Mouse (Mus musculus): ENCODE measurements around the gene Scgb1b18. TPM values are rescaled to one million over a fixed set of nuclear protein-coding genes. Genes with fewer than 3 reads are reported as not detected.
"Not testable (repeated sequence)": the region's sequence is repeated elsewhere in the genome, so short reads cannot be mapped to it uniquely, and the experiment has no call there.

Gene Scgb1b18
- not detected for polyA plus RNA-seq (2017; shearing (Covaris generic))

- ATAC-seq: not testable (repeated sequence)
Measured at GRCm38 (mm10) chr7:33185268-33185667, at the start of gene Scgb1b18. Gene Scgb1b18 (plus strand): TSS chr7:33185568.

DNA sequence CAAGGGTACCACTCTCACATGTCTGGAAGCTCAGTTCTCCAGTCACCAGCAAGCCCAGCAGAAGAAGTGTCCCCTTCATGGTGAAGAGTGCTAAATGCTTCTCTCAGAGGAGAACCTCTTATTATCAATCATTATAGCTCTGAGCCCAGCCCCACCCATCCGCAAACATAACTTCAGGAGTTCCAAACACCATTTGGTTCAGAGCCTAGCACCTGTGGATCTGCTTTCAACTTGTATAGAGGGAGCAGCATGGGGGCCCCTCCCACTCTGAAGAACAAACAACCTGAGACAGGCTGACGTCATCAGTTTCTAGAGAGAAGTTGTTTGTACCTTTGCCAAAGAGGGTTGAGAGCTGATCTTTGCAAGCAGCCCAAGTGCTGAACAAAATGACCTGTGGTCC lies 11.6 kb upstream of the Scgb1b18 start, which contains the start of gene Scgb2b18:
TSS of gene Scgb2b18 (minus strand) at position 101 of the 400 bp plus-strand sequence.
- not testable (repeated sequence) for ATAC-seq

Other genes with a start within 250 kb of the Scgb1b18 start
- gene Scgb2b17, start 129.0 kb upstream of the Scgb1b18 start, polyA plus RNA-seq (2017; shearing (Covaris generic)): not detected
- not detected for gene Scgb1b17, start 122.1 kb upstream of the Scgb1b18 start, polyA plus RNA-seq (2017; shearing (Covaris generic))
- gene Scgb2b18, start 11.7 kb upstream of the Scgb1b18 start, polyA plus RNA-seq (2017; shearing (Covaris generic)): not detected
- not detected for gene Scgb2b19, start 94.8 kb downstream of the Scgb1b18 start, polyA plus RNA-seq (2017; shearing (Covaris generic))
- not detected for gene Scgb1b19, start 101.7 kb downstream of the Scgb1b18 start, polyA plus RNA-seq (2017; shearing (Covaris generic))
- not detected for gene Scgb2b20, start 180.8 kb downstream of the Scgb1b18 start, polyA plus RNA-seq (2017; shearing (Covaris generic))
- not detected for gene Scgb1b20, start 187.7 kb downstream of the Scgb1b18 start, polyA plus RNA-seq (2017; shearing (Covaris generic))